Mouse (Mus musculus) hindbrain, embryonic 11.5 days (tissue): ENCODE measurements around the gene Agbl4. TPM values are rescaled to one million over a fixed set of nuclear protein-coding genes. Genes with fewer than 3 reads are reported as not detected.
A peak's percentile ranks its signal among the peaks of the same experiment; 100 is the strongest.

Experiments used
- ATAC-seq: fragments of 200-750 bp; cut with Nextera tagmentation; 2 replicates; pipeline ENCODE4 v1.8.0; 2017; ENCODE audit warnings: mild to moderate bottlenecking, moderate TSS enrichment, moderate library complexity; ENCODE audit not compliant: low FRiP score
- DNase-seq: peaks from one replicate; pipeline ENCODE4 v3.0.0-alpha.2; 2015; ENCODE audit warnings: low spot score
- H3K27ac ChIP-seq: fragments of 300-500 bp; sonication (generic); 2 replicates; pipeline ENCODE4 v1.5.1; 2014; ENCODE audit warnings: mild to moderate bottlenecking, low read depth, low read length
- H3K27me3 ChIP-seq: fragments of 300-500 bp; sonication (generic); 2 replicates; pipeline ENCODE4 v1.6.1; 2014; ENCODE audit warnings: mild to moderate bottlenecking, low read length, moderate library complexity, mixed read lengths; ENCODE audit not compliant: control insufficient read depth, insufficient read depth
- H3K36me3 ChIP-seq: fragments of 300-500 bp; sonication (generic); 2 replicates; pipeline ENCODE4 v1.6.1; 2014; ENCODE audit warnings: mild to moderate bottlenecking, low read length, moderate library complexity, mixed read lengths; ENCODE audit not compliant: control insufficient read depth, insufficient read depth
- H3K4me1 ChIP-seq: fragments of 300-500 bp; sonication (generic); replicated peaks from 2 replicates; pipeline ENCODE4 v1.6.1; 2014; ENCODE audit warnings: low read length, mixed read lengths; ENCODE audit not compliant: control insufficient read depth, insufficient read depth
- H3K4me2 ChIP-seq: fragments of 300-500 bp; sonication (generic); replicated peaks from 2 replicates; pipeline ENCODE4 v1.6.1; 2014; ENCODE audit warnings: mild to moderate bottlenecking, low read depth, low read length
- H3K4me3 ChIP-seq: fragments of 300-500 bp; sonication (generic); 2 replicates; pipeline ENCODE4 v1.5.1; 2014; ENCODE audit warnings: low read depth, low read length
- H3K9ac ChIP-seq: fragments of 300-500 bp; sonication (generic); 2 replicates; pipeline ENCODE4 v1.6.1; 2014; ENCODE audit warnings: low read depth, low read length
- H3K9me3 ChIP-seq: fragments of 300-500 bp; sonication (generic); 2 replicates; pipeline ENCODE4 v1.6.1; 2016; ENCODE audit warnings: low read length; ENCODE audit not compliant: control insufficient read depth
- WGBS: fragments of 180-500 bp; shearing (Covaris S2); extraction: QIAGEN DNeasy Blood & Tissue Kit; methylation state at CpG from one replicate; pipeline ENCODE4 v1.1.7; 2014; 5-methylcytosine and 5-hydroxymethylcytosine counted together
- polyA plus RNA-seq: library from polyadenylated mRNA; unstranded; fragments of >200 nt; fragmentation: Nextera tagmentation; extraction: Ambion mirVana; gene quantifications from 2 replicates; pipeline ENCODE4 v1.2.1, GENCODE M21; 2014

Gene Agbl4
- polyA plus RNA-seq, 1 experiment from 2014 or later = 1.1 TPM

DNA sequence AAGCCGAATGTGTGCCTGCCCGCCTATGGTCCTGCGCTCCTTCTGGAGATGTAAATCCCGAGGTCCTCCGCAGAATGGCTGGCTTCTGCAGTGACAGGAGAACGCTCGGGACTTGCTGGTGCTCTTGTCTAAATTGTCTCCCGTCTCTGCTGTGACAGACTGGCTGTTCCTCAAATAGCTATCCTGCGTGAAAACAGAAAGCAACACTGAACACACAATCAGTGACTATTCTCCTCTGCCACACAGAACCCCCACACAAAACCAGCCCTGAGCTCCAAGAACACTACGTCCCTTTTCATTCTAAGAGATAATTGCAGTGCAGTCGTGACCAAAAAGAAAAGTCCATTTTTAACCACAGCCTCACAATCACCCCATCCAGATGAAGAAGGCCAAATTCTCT lies 929.6 kb downstream of the Agbl4 start:
- Histone ChIP-seq H3K27ac (no peak overlapping the region), H3K4me2 (no peak overlapping the region), H3K9ac (no peak overlapping the region), H3K4me3 (no peak overlapping the region), H3K27me3 (no peaks in the 10 kb centered on the region), H3K4me1 (no peaks in the 10 kb centered on the region), H3K9me3 (no peaks in the 10 kb centered on the region), H3K36me3 (no peaks in the 10 kb centered on the region)
- 83% methylated on average over 11 of the region's 11 CpGs for WGBS
- no peak for ATAC-seq
- DNase-seq = no peak

- 68% methylated on average over 11 of the region's 11 CpGs for WGBS
- H3K27me3 ChIP-seq = no peaks in the 10 kb centered on the region
- no peak overlapping the region for H3K4me2 ChIP-seq
- DNase-seq = peak; percentile 70
- no peak overlapping the region for H3K4me3 ChIP-seq
- no peaks in the 10 kb centered on the region for H3K36me3 ChIP-seq
- no peaks in the 10 kb centered on the region for H3K4me1 ChIP-seq
- ATAC-seq = peak; percentile 57; the same call in 1 of the 2 replicates
- H3K27ac ChIP-seq = no peak overlapping the region
- H3K9me3 ChIP-seq = no peaks in the 10 kb centered on the region
- H3K9ac ChIP-seq = no peak overlapping the region
These were observed 930.4 kb downstream of the Agbl4 start for GRCm38 (mm10) chr4:111327760-111328373.

DNA sequence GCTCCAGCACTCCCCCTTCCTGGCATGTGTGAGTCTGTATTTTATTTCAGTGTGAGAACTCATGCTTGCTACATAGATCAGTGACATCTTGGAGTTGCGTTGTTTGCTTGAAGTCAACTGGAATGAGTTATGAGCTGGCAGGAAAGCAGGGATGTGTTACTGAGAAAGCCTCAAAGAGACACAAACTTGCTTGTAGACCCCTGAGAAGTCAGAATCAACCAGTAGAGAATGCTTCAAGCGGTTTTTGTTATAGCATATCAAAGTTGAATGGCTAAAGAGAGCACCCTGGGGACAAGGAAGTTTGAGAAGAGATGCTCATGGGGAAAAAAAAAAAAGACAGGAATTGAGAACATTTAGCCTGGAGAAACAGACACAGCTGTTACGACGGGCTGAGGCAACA lies 932.0 kb downstream of the Agbl4 start:
- no peaks in the 10 kb centered on the region for H3K36me3 ChIP-seq
- WGBS = 77% methylated on average over 4 of the region's 4 CpGs

DNA sequence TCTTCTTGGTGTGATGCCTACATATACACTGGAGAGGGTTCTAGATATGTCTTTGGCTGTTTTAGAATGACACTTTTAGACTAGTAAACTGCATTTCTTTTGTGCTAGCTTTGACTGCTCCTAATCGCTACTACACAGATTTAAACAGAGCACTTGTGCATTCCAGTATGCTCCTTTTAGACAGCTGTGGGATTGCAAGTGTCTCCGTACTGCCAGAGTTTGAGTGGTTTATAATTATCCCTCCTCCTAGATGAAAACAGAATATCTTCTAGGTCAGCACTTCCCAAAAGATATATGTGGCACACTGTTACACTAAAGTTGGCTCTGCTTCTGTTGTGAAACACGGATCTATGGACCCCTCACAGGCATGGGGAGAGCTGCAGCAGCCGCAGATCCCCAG lies 935.4 kb downstream of the Agbl4 start:
- Histone ChIP-seq H3K4me2 (no peak overlapping the region), H3K4me1 (no peaks in the 10 kb centered on the region), H3K9me3 (no peaks in the 10 kb centered on the region), H3K4me3 (no peak overlapping the region), H3K27me3 (no peaks in the 10 kb centered on the region), H3K9ac (no peak overlapping the region), H3K27ac (no peak overlapping the region), H3K36me3 (no peaks in the 10 kb centered on the region)
- WGBS = 86% methylated on average over 4 of the region's 4 CpGs
- no peak for DNase-seq
- no peak for ATAC-seq

More for the DNA sequence above, 932.0 kb downstream of the Agbl4 start:
- Histone ChIP-seq H3K4me3 (no peak overlapping the region), H3K9me3 (no peaks in the 10 kb centered on the region), H3K27me3 (no peaks in the 10 kb centered on the region), H3K27ac (no peak overlapping the region), H3K4me1 (no peaks in the 10 kb centered on the region), H3K4me2 (no peak overlapping the region), H3K9ac (no peak overlapping the region)
- no peak for ATAC-seq
- no peak for DNase-seq

DNA sequence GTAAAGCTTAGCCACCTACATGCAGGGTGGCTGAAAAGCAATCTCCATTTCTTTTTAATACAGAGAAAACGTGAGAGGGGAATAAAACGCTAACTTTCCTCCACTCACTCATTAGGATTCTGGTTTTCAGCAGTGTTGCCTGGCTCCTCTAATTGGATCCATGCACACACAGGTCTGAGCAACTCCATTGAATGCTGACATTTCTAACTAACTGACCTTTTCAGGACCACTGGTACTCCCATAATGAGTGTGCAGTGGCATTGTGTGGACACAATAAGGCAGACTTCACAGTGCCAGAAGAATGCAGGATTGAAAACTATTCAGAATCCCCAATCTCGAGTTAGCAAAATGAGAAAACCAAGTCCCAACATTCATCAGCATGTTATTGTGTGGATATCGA lies 952.5 kb downstream of the Agbl4 start:
- DNase-seq (no peak), ATAC-seq (0 out of 2 replicates have a peak, but pooled peaks have one; percentile 53)
- WGBS = 25% methylated on average over 4 of the region's 4 CpGs

GRCm38 (mm10) chr4:111350615-111351525 lies 953.4 kb downstream of the Agbl4 start:
- Histone ChIP-seq H3K9me3 (no peaks in the 10 kb centered on the region), H3K27ac (no peak overlapping the region), H3K4me3 (no peak overlapping the region), H3K9ac (no peak overlapping the region), H3K4me1 (no peaks in the 10 kb centered on the region), H3K36me3 (no peaks in the 10 kb centered on the region), H3K27me3 (no peaks in the 10 kb centered on the region), H3K4me2 (no peak overlapping the region)
- DNase-seq (no peak), ATAC-seq (no peak)
- WGBS = 58% methylated on average over 6 of the region's 6 CpGs

More for the DNA sequence above, 952.5 kb downstream of the Agbl4 start:
- Histone ChIP-seq H3K4me1 (no peaks in the 10 kb centered on the region), H3K9ac (no peak overlapping the region), H3K9me3 (no peaks in the 10 kb centered on the region), H3K27me3 (no peaks in the 10 kb centered on the region), H3K4me2 (no peak overlapping the region), H3K4me3 (no peak overlapping the region), H3K36me3 (no peaks in the 10 kb centered on the region), H3K27ac (no peak overlapping the region)

DNA sequence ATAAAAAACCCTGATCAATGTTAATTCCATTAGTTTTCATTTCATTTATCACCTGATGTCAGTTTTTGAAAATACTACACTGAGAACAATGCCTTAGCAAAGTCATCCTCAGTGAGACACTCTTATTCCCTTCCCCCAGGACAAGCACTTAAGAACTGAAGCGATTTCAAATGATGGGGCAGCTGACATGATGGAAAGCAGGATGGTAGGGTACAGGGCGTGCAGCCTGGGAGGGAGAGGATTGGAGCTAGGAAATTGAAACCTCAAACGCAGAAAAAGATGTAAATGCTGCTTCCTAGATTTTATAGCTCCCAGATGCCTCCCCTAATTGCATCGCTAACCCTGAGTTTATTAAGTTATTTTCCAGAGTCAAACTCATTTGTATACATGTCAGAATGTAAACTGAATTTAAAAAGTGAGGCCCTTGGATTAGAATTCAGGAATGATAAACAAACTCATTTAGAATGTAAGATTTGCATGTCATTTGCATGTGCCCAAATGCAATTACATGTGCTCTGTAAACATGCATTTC lies 959.2 kb downstream of the Agbl4 start:
- no peak overlapping the region for H3K27ac ChIP-seq
- 61% methylated on average over 4 of the region's 4 CpGs for WGBS
- no peaks in the 10 kb centered on the region for H3K27me3 ChIP-seq
- H3K4me3 ChIP-seq = no peak overlapping the region
- no peaks in the 10 kb centered on the region for H3K9me3 ChIP-seq
- no peak overlapping the region for H3K4me2 ChIP-seq
- no peak overlapping the region for H3K9ac ChIP-seq
- DNase-seq (no peak), ATAC-seq (no peak)
- no peaks in the 10 kb centered on the region for H3K4me1 ChIP-seq
- no peaks in the 10 kb centered on the region for H3K36me3 ChIP-seq

DNA sequence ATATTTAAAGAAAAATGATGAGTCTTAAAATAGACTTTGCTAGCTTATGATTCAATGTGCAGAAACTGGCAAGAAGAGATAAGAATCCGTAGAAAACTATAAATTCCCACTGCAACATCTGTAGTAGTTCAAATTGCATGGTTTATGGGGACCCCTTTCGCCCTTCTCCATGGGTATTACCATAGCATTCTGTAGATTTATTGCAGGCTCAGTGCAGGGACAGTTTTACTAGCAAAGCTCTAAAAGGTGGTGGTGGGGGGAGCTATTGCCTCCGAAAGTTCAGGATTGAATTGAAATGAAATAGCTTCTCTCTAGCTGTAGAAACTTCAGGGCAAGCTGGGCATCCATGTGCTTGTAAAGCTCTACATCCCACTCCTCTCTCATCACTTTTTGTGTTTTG lies 959.7 kb downstream of the Agbl4 start:
- DNase-seq = no peak
- Histone ChIP-seq H3K9ac (no peak overlapping the region), H3K4me3 (no peak overlapping the region), H3K4me1 (no peaks in the 10 kb centered on the region), H3K27me3 (no peaks in the 10 kb centered on the region), H3K27ac (no peak overlapping the region), H3K36me3 (no peaks in the 10 kb centered on the region), H3K4me2 (no peak overlapping the region), H3K9me3 (no peaks in the 10 kb centered on the region)
- no peak for ATAC-seq
- WGBS = 88% methylated on average over 3 of the region's 3 CpGs
